In the genomic region with DNA sequence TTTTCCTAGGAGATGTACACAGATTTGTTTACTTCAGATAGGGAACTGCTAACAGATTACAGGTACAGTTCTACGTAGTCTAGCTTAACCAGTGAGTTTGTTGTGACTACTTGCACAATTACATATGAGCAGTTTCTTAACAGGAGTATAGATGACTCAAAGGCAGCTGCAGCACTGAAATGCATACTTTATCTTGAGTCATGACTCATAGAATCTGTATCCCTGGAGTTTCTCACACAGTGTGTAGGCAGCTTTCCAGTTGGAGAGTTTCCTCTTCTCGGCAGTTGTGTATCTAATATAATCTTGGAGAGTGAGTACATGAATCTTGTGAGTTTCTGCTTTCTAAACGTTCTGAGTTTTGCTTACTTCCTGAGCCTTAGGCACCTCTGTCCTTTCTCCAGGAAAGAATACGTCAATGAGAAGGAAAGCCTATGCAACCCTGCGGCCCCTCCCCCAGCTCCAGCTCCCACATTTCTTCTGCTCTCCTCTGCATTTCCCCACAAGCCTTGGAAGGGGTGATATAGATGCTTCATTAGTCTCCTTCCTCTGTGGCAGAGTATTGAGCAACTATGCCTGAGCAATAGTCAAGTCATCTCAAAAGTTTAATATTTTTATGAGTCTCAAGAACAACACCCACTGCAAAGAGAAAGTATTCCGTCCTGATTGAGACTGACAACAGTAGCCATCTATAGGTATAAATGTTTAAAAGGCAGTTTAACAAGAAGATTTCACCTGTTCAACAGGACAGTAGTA, we compare ENCODE assay signal across 12 mouse cellular contexts. TPM values are rescaled to one million over a fixed set of nuclear protein-coding genes. Genes with fewer than 3 reads are reported as not detected.
DNase-seq lines count a peak whose midpoint lies in the region; ATAC-seq and TF ChIP-seq lines count a peak whose summit lies in the region.
"Had no signal": no experiment of that assay in that cellular context is flagged by ENCODE, and none has a peak within 500 bp of the region (broad histone marks: within the 10 kb centered on the region; RNA-seq: fewer than 3 reads in every experiment).

No protein-coding gene starts in this region.

- peak; percentile 50 for DNase-seq in adrenal gland, adult 2 months
- DNase-seq in adrenal gland, postnatal 4 days (ENCODE audit: low spot score in 2 of 2): no peak
- peak; percentile 49 for DNase-seq in lung, postnatal 0 days (ENCODE audit: low spot score)
- no peak for DNase-seq in lung, adult 18-20 months
- DNase-seq in layer of hippocampus, adult 8-10 months (ENCODE audit: low spot score in 2 of 2): peak; percentile 37 to 49
- peak; percentile 89 for DNase-seq in telencephalon, adult 2 months (ENCODE audit: low read depth, low spot score)
- DNase-seq in kidney, postnatal 25 days: no peak
- no peak for DNase-seq in testis, postnatal 14 days (ENCODE audit: low spot score)
- DNase-seq: B cell, adult 2 months; thymus, postnatal 4 days had no signal

- no peaks in the 10 kb centered on the region for H3K27me3 ChIP-seq in lung, postnatal 0 days (replicated peaks; ENCODE audit: insufficient read depth, low read length)
- H3K27me3 ChIP-seq: megakaryocyte, embryonic 14.5 days had no signal

- H3K9ac ChIP-seq in lung, postnatal 0 days (replicated peaks; ENCODE audit: low read depth): no peak overlapping the region

- TF ChIP-seq EP300 in lung, postnatal 0 days (IDR thresholded peaks at IDR 0.05): peak; percentile 38

- no peak overlapping the region for H3K4me3 ChIP-seq in lung, postnatal 0 days (ENCODE audit: low read depth, low read length)
- H3K4me3 ChIP-seq: megakaryocyte, embryonic 14.5 days had no signal

- WGBS in lung, postnatal 0 days: 46% methylated on average over 6 of the region's 6 CpGs

- peak; percentile 71 for ATAC-seq in lung, postnatal 0 days

- no peaks in the 10 kb centered on the region for H3K9me3 ChIP-seq in lung, postnatal 0 days (ENCODE audit: low read length)
- H3K9me3 ChIP-seq: megakaryocyte, embryonic 14.5 days had no signal

- no peak overlapping the region for H3K27ac ChIP-seq in lung, postnatal 0 days (ENCODE audit: low read length)

- no peak overlapping the region for H3K4me2 ChIP-seq in lung, postnatal 0 days (replicated peaks; ENCODE audit: low read depth, low read length)

- no peak for TF ChIP-seq CTCF in lung, postnatal 0 days (IDR thresholded peaks at IDR 0.05)

- no peaks in the 10 kb centered on the region for H3K36me3 ChIP-seq in lung, postnatal 0 days (ENCODE audit: insufficient read depth, low read length)

- H3K4me1 ChIP-seq in lung, postnatal 0 days (ENCODE audit: insufficient read depth, low read depth, low read length): no peaks in the 10 kb centered on the region
- H3K4me1 ChIP-seq: megakaryocyte, embryonic 14.5 days had no signal

RNA-seq across cellular contexts. Expression of a gene that starts 15.0 kb away (rescaled TPM):
- 1 to 10 TPM; 7.9 to 8.9 TPM for total RNA-seq in adrenal gland, adult 2 months (2021)
- polyA plus RNA-seq in adrenal gland, adult 2 months (2012; rRNA removed): 2.2 and 4.6 TPM in 2 replicates
- total RNA-seq in adrenal gland, postnatal 4 days (2021): 1 to 10 TPM; 6.0 to 7.3 TPM
- polyA plus RNA-seq in lung, postnatal 0 days (2015; fragmentation: Nextera tagmentation; extraction: Ambion mirVana): 8.9 and 9.6 TPM in 2 replicates
- 10 to 100 TPM; 12.4 to 25.5 (median 17.5) TPM for total RNA-seq in layer of hippocampus, adult 8-10 months (2022)
- total RNA-seq: common myeloid progenitor, adult 5-6 weeks had no signal

RNA-seq across cellular contexts. Expression of a gene that starts 45.4 kb away (rescaled TPM):
- 10 to 100 TPM; 34.1 to 53.0 TPM for total RNA-seq in adrenal gland, adult 2 months (2021)
- polyA plus RNA-seq in adrenal gland, adult 2 months (2012; rRNA removed): 16.7 and 24.0 TPM in 2 replicates
- total RNA-seq in adrenal gland, postnatal 4 days (2021): 10 to 100 TPM; 21.2 to 26.7 TPM
- 5.2 and 6.2 TPM in 2 replicates for polyA plus RNA-seq in lung, postnatal 0 days (2015; fragmentation: Nextera tagmentation; extraction: Ambion mirVana)
- total RNA-seq in layer of hippocampus, adult 8-10 months (2022): 1 to 10 TPM; 5.3 to 5.9 (median 5.5) TPM
- total RNA-seq: common myeloid progenitor, adult 5-6 weeks had no signal

Comparison
In these comparisons a context has a peak if more than half of its experiments do, and no peak if none do; other contexts are left out.
1. DNase-seq: peak in adrenal gland, adult 2 months (single experiment), lung, postnatal 0 days (single experiment), layer of hippocampus, adult 8-10 months (2 of 2) and telencephalon, adult 2 months (single experiment); none in adrenal gland, postnatal 4 days (0 of 2), lung, adult 18-20 months (0 of 2), kidney, postnatal 25 days (0 of 2) and testis, postnatal 14 days (single experiment).